Mouse (Mus musculus) forebrain, embryonic 13.5 days (tissue): ENCODE results near the gene Micu1. TPM values are rescaled to one million over a fixed set of nuclear protein-coding genes. Genes with fewer than 3 reads are reported as not detected.

Experiments used
- ATAC-seq: fragments of 200-750 bp; cut with Nextera tagmentation; 2 replicates; pipeline ENCODE4 v1.8.0; 2017
- H3K27ac ChIP-seq: fragments of 300-500 bp; sonication (generic); 2 replicates; pipeline ENCODE4 v1.5.1; 2015; ENCODE audit warnings: inconsistent platforms, mild to moderate bottlenecking, moderate library complexity
- H3K27me3 ChIP-seq: fragments of 300-500 bp; sonication (generic); 2 replicates; pipeline ENCODE4 v1.6.1; 2015; ENCODE audit warnings: mild to moderate bottlenecking, inconsistent platforms
- H3K36me3 ChIP-seq: fragments of 300-500 bp; sonication (generic); 2 replicates; pipeline ENCODE4 v1.6.1; 2015; ENCODE audit warnings: mild to moderate bottlenecking, inconsistent platforms; ENCODE audit not compliant: poor library complexity, severe bottlenecking
- H3K4me1 ChIP-seq: fragments of 300-500 bp; sonication (generic); 2 replicates; pipeline ENCODE4 v1.6.1; 2015; ENCODE audit warnings: inconsistent platforms
- H3K4me2 ChIP-seq: fragments of 300-500 bp; sonication (generic); 2 replicates; pipeline ENCODE4 v1.6.1; 2015; ENCODE audit warnings: inconsistent platforms, mild to moderate bottlenecking, moderate library complexity
- H3K4me3 ChIP-seq: fragments of 300-500 bp; sonication (generic); 2 replicates; pipeline ENCODE4 v1.5.1; 2015; ENCODE audit warnings: mild to moderate bottlenecking, inconsistent platforms
- H3K9ac ChIP-seq: fragments of 300-500 bp; sonication (generic); 2 replicates; pipeline ENCODE4 v1.6.1; 2015; ENCODE audit warnings: mild to moderate bottlenecking, inconsistent platforms
- H3K9me3 ChIP-seq: fragments of 300-500 bp; sonication (generic); replicated peaks from 2 replicates; pipeline ENCODE4 v1.6.1; 2016; ENCODE audit warnings: inconsistent platforms
- WGBS: fragments of 180-500 bp; shearing (Covaris S2); methylation state at CpG from one replicate; pipeline ENCODE4 v1.1.7; 2015; 5-methylcytosine and 5-hydroxymethylcytosine counted together
- polyA plus RNA-seq: library from polyadenylated mRNA; unstranded; fragments of >200 nt; fragmentation: Nextera tagmentation; extraction: Ambion mirVana; gene quantifications from 2 replicates; pipeline ENCODE4 v1.2.1, GENCODE M21; 2015

Gene Micu1
- polyA plus RNA-seq, 1 experiment from 2014 or later: 69.0 TPM

DNA sequence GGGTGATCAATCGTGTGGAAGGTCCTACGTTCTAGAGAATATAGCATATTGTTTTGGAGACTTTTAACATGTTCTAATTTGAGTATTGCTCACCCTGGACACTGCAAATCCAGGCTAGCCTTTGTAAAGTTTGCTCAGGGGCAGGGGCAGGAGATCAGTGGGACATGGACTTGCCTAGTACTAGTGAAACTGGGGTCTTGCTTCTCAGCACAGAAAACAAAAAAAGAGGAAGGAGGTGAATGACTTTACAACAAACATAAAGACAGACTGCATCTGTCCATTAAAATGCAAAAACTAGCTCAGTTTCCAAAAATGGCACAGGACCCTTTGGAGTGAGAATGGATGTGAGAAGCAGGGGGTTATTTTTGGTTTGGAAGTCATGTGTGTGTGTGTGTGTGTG is 8.2 kb upstream of the Micu1 start:
- WGBS: 71% methylated on average over 2 of the region's 2 CpGs
- ATAC-seq: no peak
- Histone ChIP-seq H3K9me3 (no peaks in the 10 kb centered on the region), H3K9ac (no peak overlapping the region), H3K27me3 (no peaks in the 10 kb centered on the region), H3K4me1 (no peaks in the 10 kb centered on the region), H3K27ac (no peak overlapping the region), H3K4me3 (no peak overlapping the region), H3K36me3 (no peaks in the 10 kb centered on the region), H3K4me2 (no peak overlapping the region)

DNA sequence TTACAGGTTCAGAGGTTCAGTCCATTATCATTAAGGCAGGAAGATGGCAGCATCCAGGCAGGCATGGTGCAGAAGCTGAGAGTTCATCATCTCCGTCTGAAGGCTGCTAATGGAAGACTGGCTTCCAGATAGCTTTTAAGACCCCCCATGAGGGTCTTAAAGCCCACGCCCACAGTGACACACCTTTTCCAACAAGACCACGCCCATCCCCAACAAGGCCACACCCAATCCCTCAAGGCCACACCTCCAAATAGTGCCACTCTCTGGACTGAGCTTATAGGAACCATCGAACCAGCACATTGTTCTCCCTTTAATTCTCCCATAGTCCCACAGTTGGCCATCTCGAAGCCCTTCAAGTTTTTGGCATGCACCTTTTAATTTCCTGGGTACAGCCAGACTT is 2.8 kb upstream of the Micu1 start:
- no peak overlapping the region for H3K4me3 ChIP-seq
- no peaks in the 10 kb centered on the region for H3K36me3 ChIP-seq
- no peak for ATAC-seq
- no peak overlapping the region for H3K27ac ChIP-seq
- 84% methylated on average over 5 of the region's 5 CpGs for WGBS
- H3K4me1 ChIP-seq: peaks cover 10% of the 10 kb centered on the region
- no peaks in the 10 kb centered on the region for H3K9me3 ChIP-seq
- no peaks in the 10 kb centered on the region for H3K27me3 ChIP-seq
- H3K4me2 ChIP-seq: no peak overlapping the region
- no peak overlapping the region for H3K9ac ChIP-seq

DNA sequence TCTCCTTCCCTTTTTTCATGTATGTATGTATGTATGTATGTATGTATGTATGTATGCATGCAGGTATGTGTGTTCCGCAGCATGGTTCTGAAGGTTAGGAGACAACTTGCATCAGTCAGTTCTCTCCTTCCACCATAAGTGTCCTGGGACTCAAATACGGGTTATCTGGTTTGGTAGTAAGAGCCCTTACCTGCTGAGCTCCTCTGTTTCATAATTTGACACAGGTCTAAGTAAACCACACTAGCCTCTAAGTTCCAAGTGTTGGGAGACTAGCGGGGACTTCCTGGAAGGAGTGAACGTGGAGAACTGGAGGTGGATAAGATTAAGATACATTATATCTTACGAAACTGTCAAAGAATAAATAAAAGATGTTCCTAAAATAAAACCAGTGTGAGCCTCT is 472 bp upstream of the Micu1 start:
- H3K36me3 ChIP-seq: no peaks in the 10 kb centered on the region
- H3K27me3 ChIP-seq: no peaks in the 10 kb centered on the region
- peaks cover 10% of the 10 kb centered on the region for H3K4me1 ChIP-seq
- H3K4me3 ChIP-seq: peak overlapping the region; percentile 54
- H3K4me2 ChIP-seq: peak overlapping the region; percentile 74
- H3K9me3 ChIP-seq: no peaks in the 10 kb centered on the region
- 54% methylated on average over 5 of the region's 5 CpGs for WGBS
- no peak for ATAC-seq
- no peak overlapping the region for H3K9ac ChIP-seq
- no peak overlapping the region for H3K27ac ChIP-seq

DNA sequence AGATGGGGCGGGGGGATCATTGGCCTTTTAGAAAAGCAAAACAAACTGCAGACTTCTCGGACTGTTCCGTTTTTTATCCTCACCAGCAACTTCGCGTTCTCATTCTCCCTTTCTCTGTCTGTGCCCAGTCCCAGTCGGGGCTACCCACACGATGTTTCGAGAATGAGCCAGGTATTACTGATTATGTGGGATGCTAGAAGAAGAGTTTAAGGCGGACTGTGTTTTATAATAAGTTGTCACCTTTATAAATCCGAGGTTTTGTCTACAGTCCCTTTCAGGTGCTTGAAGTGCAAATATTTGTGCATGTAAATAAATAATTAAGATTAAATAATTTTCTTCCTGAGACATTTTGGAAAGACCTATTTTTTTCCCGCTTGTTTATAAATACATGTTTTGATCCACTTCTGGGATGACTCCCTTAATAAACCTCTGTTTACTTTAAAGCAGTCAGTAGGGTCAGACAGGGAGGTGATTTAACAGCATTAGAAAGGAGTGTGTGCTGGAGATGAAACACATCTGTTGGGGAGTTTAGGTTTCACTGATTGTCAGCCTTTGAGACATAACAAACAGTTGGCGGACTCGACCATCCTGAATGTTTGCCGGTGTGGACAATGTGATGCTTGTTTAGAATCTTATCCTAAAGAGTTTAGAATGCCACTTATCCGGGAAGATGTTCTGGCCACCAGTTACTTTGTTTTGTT is 933 bp downstream of the Micu1 start:
- H3K9ac ChIP-seq: peak overlapping the region; percentile 70
- H3K4me1 ChIP-seq: peaks cover 10% of the 10 kb centered on the region
- ATAC-seq: peak; percentile 15; the same call in 1 of the 2 replicates
- H3K27me3 ChIP-seq: no peaks in the 10 kb centered on the region
- no peaks in the 10 kb centered on the region for H3K9me3 ChIP-seq
- H3K4me3 ChIP-seq: peak overlapping the region; percentile 54
- H3K36me3 ChIP-seq: no peaks in the 10 kb centered on the region
- H3K27ac ChIP-seq: peak overlapping the region; percentile 57; the same call in 1 of the 2 replicates
- H3K4me2 ChIP-seq: peak overlapping the region; percentile 74
- WGBS: 16% methylated on average over 15 of the region's 15 CpGs

DNA sequence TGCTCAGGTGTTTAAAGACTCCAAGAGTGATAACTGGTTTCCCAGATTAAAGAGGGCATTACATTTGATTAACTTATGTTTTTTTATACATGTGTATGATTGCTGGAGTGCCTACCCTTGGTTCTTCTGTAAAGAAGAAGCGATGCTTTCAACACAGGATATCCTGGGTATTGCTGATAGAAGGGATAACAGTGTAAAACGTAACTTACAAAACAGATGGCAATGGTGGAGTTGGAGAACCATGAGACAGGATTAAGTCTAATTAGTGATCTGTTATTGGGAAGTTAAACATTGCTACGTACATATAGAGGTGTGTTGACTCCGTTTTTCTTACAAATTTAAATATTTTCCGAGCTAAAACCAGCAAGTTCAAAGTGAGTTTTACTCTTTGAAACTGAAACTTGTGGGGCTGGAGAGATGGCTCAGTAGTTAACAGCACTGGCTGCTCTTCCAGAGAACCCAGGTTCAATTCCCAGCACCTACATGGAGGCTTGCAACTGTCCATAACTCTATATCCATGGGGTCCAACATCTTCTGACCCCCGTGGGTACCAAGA is 4.8 kb downstream of the Micu1 start:
- peaks cover 4% of the 10 kb centered on the region; the same call in 1 of the 2 replicates for H3K9me3 ChIP-seq
- no peak overlapping the region for H3K27ac ChIP-seq
- no peak overlapping the region for H3K4me2 ChIP-seq
- no peak for ATAC-seq
- 0 out of 2 replicates have a peak, but pooled peaks cover 5% of the 10 kb centered on the region for H3K36me3 ChIP-seq
- no peak overlapping the region for H3K9ac ChIP-seq
- WGBS: 90% methylated on average over 6 of the region's 6 CpGs
- no peak overlapping the region for H3K4me3 ChIP-seq
- H3K4me1 ChIP-seq: peaks cover 17% of the 10 kb centered on the region
- H3K27me3 ChIP-seq: no peaks in the 10 kb centered on the region

DNA sequence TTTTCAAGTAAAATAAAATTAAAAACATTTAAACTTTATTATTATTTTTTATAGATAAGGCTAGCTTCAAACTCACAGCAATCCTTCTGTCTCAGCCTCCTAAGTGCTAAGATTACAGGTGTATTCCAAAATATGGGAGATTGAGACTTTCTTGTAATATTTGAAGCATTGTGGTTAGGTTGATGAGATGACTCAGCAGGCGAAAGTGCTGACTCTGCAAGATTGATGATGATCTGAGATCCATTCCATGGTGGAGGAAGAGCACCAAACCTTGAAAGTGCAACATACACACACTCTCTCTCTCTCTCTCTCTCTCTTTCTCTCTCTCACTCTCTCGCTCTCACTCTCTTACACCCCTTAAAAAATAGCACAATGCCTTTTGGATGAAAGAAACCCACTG is 5.3 kb downstream of the Micu1 start:
- Histone ChIP-seq H3K4me1 (peaks cover 17% of the 10 kb centered on the region), H3K27ac (no peak overlapping the region), H3K27me3 (no peaks in the 10 kb centered on the region), H3K36me3 (0 out of 2 replicates have a peak, but pooled peaks cover 5% of the 10 kb centered on the region), H3K4me3 (no peak overlapping the region), H3K9me3 (peaks cover 4% of the 10 kb centered on the region; the same call in 1 of the 2 replicates), H3K4me2 (no peak overlapping the region), H3K9ac (no peak overlapping the region)
- WGBS: 81% methylated on average over 2 of the region's 2 CpGs
- ATAC-seq: no peak

DNA sequence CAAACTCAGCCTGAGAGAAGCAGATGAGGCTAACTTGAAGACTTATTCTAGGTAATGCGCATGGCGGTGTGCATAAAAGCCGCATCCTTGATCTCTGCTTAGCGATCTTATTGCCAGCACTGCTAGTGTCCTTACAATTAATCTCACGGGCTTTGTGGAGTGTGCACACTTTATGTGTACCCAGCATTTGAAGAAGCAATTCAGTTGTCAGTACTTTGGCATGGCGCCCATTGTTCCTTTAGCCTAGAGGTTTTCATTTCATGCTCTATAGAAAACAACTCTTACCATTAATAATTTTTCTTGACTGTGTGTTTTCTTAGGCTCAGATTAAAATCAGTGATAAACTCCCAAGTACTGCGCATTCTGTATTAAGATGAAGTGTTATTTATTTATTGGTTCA is 7.0 kb downstream of the Micu1 start:
- 77% methylated on average over 7 of the region's 7 CpGs for WGBS
- ATAC-seq: no peak
- H3K9me3 ChIP-seq: peaks cover 4% of the 10 kb centered on the region; the same call in 1 of the 2 replicates
- no peak overlapping the region for H3K27ac ChIP-seq
- no peak overlapping the region for H3K4me3 ChIP-seq
- H3K9ac ChIP-seq: no peak overlapping the region
- H3K27me3 ChIP-seq: no peaks in the 10 kb centered on the region
- H3K36me3 ChIP-seq: 0 out of 2 replicates have a peak, but pooled peaks cover 5% of the 10 kb centered on the region
- no peak overlapping the region for H3K4me2 ChIP-seq
- H3K4me1 ChIP-seq: peaks cover 7% of the 10 kb centered on the region

DNA sequence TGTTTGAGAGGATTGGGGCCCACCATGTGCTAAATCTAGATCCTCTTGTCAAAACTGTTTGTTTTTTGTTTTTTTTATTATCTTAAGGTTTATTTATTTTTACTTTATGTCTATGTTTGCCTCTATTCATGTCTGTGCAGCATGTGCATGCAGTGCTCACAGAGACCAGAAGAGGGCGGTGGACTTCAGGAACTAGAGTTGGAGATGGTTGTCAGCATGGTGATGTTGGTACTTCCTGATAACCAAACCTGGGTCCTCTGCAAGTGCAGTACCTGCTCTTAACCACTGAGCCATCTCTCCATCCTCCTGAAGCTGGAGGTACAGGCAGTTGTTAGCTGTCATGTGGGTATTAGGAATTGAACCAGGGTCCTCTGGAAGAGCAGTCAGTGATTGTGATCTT is 8.0 kb downstream of the Micu1 start:
- Histone ChIP-seq H3K36me3 (0 out of 2 replicates have a peak, but pooled peaks cover 5% of the 10 kb centered on the region), H3K4me2 (no peak overlapping the region), H3K9ac (no peak overlapping the region), H3K9me3 (peaks cover 4% of the 10 kb centered on the region; the same call in 1 of the 2 replicates), H3K4me1 (peaks cover 7% of the 10 kb centered on the region), H3K27me3 (no peaks in the 10 kb centered on the region), H3K27ac (no peak overlapping the region), H3K4me3 (no peak overlapping the region)
- 82% methylated on average over 1 of the region's 1 CpGs for WGBS
- no peak for ATAC-seq

DNA sequence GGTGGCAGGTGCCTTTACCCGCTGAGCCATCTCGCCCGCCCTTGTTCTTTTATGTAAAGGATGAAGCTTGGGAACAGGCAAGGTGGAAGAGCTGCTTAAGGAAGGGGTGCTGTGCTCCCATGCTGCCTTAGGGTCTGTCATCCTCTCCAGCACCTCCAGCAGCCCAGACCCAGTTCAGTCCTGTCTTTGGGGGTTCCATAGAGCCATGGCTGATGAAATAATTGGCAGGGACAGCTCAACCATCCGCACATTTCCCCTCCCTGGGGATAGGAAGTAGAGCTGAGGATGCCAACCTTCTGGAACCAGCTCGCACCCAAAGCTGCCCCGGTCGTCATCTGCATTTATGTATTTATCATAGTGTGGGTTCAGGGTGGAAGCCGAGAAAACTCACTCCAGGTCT is 9.8 kb downstream of the Micu1 start:
- Histone ChIP-seq H3K4me2 (no peak overlapping the region), H3K27me3 (no peaks in the 10 kb centered on the region), H3K36me3 (0 out of 2 replicates have a peak, but pooled peaks cover 5% of the 10 kb centered on the region), H3K9me3 (peaks cover 4% of the 10 kb centered on the region; the same call in 1 of the 2 replicates), H3K9ac (no peak overlapping the region), H3K4me3 (no peak overlapping the region), H3K4me1 (peaks cover 7% of the 10 kb centered on the region), H3K27ac (no peak overlapping the region)
- WGBS: 92% methylated on average over 8 of the region's 8 CpGs
- ATAC-seq: no peak

DNA sequence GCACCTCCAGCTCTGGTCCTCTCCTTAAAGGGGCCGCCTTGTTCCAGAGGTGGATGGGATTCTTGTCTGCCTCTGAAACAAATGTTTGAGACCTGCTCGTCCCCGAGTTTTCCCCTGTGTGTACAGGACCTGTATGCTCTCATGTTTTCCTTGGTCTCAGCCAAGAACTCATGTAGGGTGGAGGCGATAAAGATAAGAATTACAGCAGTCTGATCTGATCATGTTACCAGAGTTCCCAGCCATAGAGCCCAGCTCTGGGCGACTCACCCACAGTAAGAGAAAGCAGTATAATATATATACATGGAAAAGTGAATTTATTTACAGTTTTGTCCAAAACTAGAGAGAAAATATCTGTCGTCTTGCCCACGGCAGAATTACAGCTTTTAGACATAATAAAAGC is 17.7 kb downstream of the Micu1 start:
- no peaks in the 10 kb centered on the region for H3K36me3 ChIP-seq
- 0 out of 2 replicates have a peak, but pooled peaks cover 9% of the 10 kb centered on the region for H3K4me1 ChIP-seq
- 90% methylated on average over 7 of the region's 7 CpGs for WGBS
- H3K9me3 ChIP-seq: no peaks in the 10 kb centered on the region
- no peaks in the 10 kb centered on the region for H3K27me3 ChIP-seq
- H3K4me2 ChIP-seq: no peak overlapping the region
- no peak overlapping the region for H3K4me3 ChIP-seq
- no peak overlapping the region for H3K27ac ChIP-seq
- no peak for ATAC-seq
- H3K9ac ChIP-seq: no peak overlapping the region

DNA sequence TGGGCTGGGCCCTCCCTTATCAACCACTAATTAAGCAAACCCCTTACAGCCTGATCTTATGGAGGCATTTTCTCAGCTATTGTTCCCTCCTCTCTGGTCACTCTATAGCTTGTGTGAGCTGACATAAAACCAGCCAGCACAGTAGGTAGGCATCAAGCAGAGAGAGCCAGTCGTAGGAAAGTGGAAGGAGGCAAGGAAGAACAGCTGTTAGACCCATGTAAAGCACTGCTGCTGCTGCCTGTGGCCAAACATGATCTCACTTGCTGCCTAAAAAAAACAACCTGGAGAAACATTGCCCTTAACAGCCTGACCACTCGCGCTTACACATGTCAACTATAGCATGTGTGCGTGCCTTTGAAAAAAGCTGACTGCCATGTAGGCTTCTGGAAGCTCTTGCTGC is 19.3 kb downstream of the Micu1 start:
- Histone ChIP-seq H3K4me2 (no peak overlapping the region), H3K4me1 (0 out of 2 replicates have a peak, but pooled peaks cover 11% of the 10 kb centered on the region), H3K4me3 (no peak overlapping the region), H3K36me3 (no peaks in the 10 kb centered on the region), H3K27me3 (no peaks in the 10 kb centered on the region), H3K9me3 (no peaks in the 10 kb centered on the region), H3K27ac (no peak overlapping the region), H3K9ac (no peak overlapping the region)
- no peak for ATAC-seq
- WGBS: 70% methylated on average over 4 of the region's 4 CpGs

DNA sequence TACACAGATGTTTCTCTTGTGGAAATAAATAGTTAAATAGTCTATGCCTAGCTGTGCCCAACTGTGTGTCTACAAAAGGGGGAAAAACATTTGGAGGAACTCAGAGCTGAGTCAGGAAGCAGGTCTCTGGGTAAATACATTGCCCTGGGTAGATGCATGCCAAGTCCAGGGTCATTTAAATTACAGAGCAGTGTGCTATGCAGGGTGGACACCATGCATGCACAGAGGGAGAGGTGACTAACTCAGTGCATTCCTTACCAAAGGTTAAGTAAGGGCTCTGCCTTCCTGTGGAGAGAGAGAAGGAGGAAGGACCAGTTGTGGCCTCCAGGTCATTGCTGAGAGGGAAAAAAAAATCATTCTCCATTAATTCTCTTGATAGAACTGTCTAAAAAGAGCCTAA is 22.4 kb downstream of the Micu1 start:
- no peak for ATAC-seq
- no peaks in the 10 kb centered on the region for H3K36me3 ChIP-seq
- no peak overlapping the region for H3K4me3 ChIP-seq
- H3K9me3 ChIP-seq: no peaks in the 10 kb centered on the region
- H3K4me1 ChIP-seq: peaks cover 15% of the 10 kb centered on the region; the same call in 1 of the 2 replicates
- H3K27ac ChIP-seq: no peak overlapping the region
- no peaks in the 10 kb centered on the region for H3K27me3 ChIP-seq
- H3K4me2 ChIP-seq: no peak overlapping the region
- no peak overlapping the region for H3K9ac ChIP-seq
